Mouse (Mus musculus): ENCODE measurements around the gene 4930402H24Rik.

GRCm38 (mm10) chr2:130731855-130732254 is 174.4 kb downstream of the 4930402H24Rik start:
- TF ChIP-seq CTCF (IDR thresholded peaks at IDR 0.05; ENCODE audit: extremely low read depth, insufficient read length, insufficient replicate concordance, low read depth, low read length) (no peak), POLR2A (IDR thresholded peaks at IDR 0.05; ENCODE audit: low read depth, low read length) (no peak)
